Mouse (Mus musculus) heart, adult 8-10 months (tissue): ENCODE measurements around the gene Lrrn3. TPM values are rescaled to one million over a fixed set of nuclear protein-coding genes. Genes with fewer than 3 reads are reported as not detected.

ENCODE experiments used
- DNase-seq: peaks from one replicate; pipeline ENCODE4 v3.0.0; 2022; ENCODE audit warnings: low spot score
- total RNA-seq, 4 experiments: library from RNA; stranded (reverse); gene quantifications; 2 replicates each; pipeline ENCODE4 v1.2.4; 2022

Lrrn3 gene
- total RNA-seq, 4 experiments from 2014 or later: 0.11 to 0.52 (median 0.30) TPM

DNA sequence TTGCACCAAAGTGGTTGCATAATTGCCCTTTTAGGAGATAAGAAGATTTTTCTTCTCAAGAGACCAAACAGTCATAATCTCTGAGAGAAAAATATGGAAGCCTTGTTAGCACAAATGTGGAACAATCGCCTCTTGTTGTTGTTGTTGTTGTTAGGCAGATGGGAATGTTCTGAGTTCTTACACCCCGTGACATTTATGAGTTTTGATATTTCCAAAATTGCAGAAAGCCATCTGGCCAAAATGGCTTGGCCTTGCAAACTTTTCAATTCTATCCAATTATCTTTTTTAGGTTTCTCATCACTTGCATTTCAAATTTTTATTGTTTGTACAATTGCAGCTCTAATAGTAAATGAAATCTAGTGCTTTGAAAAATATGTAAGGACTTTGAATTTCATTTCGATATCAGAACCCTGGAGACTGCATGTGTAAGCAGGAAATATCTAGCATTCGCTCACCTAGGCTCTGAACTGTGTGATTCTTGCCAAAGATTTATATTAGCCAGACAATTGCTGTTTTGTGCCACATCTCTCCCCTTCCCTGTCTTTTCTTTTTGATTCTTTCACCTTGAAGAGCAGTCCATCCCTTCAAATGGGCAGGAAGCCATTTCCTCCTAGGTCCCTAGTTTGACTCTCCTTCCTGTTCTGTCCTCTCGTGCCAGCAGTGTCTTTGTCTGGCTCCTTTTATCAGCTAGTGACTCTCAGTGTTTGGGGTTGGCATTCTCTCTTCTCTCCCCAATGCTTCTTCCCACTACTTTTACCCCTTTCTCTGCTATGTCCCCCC, 49.8 kb downstream of the Lrrn3 start:
- no peak for DNase-seq

GRCm38 (mm10) chr12:41428806-41429205, 57.4 kb downstream of the Lrrn3 start:
- no peak for DNase-seq

DNA sequence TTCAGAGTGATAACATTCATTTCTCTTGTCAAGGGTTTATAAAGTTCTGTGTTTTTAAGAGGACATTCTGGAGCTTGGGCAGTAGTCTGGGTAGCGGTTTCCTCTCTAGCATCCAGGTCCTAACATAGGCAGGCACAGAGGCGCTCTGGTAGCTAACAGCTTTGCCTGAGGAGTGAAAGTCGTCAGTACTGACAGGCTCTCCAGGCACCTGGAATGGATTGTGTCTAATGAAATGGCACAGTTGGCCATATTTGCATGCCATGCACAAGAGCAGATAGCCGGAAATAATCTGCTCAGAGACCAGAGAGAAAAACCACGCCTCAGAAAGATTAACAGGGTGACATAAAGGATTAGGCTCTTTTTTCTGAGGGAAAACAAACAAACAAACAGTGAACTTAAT, 58.8 kb downstream of the Lrrn3 start:
- DNase-seq: no peak

DNA sequence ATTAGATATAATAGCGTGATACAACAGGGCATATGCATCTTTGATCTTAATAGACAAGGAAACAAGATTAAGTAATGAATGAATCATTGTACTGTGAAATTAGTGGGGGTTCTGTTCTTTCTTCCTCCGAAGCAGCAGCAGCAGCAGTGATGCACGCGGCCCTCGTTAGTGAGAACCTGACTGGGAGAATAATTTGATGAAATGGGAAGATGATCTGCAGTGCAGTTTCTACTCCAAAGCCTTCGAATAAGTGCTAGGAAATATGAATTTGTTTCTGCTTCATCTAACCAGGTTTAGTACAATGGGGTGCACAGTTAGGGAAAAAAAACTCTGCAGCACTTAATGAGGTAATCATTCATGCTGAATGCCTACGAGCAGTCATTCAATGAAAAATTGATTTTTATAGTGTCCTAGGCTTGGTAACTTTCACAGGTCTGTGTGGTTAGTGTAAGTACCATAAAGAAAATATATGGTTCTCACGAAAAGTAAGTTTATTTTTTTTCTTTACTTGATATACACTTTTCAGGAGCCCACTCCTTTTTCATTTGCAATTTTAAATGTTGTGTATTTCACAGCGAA, 61.0 kb downstream of the Lrrn3 start:
- no peak for DNase-seq

GRCm38 (mm10) chr12:41417961-41418360, 68.3 kb downstream of the Lrrn3 start:
- DNase-seq: no peak

- no peak for DNase-seq
Measured at GRCm38 (mm10) chr12:41417099-41417498, 69.1 kb downstream of the Lrrn3 start.

DNA sequence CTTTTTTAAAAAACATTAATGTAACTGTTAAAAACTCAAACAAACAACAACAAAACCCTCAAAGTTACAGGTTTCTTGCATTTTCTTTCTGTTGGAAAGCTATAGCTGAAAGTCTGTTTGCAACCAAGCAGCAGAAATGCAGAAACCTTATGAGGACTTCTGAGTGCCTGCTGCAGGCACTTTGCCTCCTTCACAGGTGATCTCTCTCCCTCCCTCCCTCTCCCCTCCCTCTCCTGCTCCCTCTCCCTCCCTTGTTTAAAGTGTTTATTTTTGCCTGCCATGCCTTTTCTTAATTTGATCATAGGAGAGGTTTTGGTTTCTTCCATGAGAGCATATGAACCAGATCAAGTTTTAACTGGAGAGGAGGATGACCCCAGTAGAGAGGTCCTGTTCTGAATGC, 69.6 kb downstream of the Lrrn3 start:
- DNase-seq: no peak

DNA sequence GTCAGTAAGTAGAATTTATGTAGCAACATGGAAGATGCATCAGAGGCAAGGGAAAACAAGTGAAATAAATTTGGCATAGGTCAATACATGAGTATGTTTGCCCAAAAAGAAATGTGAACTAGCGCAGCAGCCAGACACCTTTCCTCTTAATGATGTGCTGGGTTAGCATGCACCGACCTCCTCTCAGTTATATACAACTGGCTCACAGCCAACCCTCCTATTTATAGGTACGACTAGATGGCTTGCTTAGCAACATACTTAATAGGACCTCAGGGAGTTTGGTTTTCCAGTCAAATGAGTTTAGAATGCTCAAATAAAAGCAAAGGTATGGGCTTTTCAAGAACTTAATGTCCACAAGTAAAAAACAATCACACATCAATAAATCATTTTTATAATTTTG, 76.8 kb downstream of the Lrrn3 start:
- no peak for DNase-seq

GRCm38 (mm10) chr12:41401923-41402322, 84.3 kb downstream of the Lrrn3 start:
- DNase-seq: no peak
